Mouse (Mus musculus) R1 (cell line): ENCODE data around the gene Akap8.

ENCODE experiments used
- DNase-seq: peaks from one replicate; pipeline ENCODE4 v3.0.0-alpha.2; 2018; ENCODE audit warnings: low read depth, low spot score

The Akap8 gene

DNA sequence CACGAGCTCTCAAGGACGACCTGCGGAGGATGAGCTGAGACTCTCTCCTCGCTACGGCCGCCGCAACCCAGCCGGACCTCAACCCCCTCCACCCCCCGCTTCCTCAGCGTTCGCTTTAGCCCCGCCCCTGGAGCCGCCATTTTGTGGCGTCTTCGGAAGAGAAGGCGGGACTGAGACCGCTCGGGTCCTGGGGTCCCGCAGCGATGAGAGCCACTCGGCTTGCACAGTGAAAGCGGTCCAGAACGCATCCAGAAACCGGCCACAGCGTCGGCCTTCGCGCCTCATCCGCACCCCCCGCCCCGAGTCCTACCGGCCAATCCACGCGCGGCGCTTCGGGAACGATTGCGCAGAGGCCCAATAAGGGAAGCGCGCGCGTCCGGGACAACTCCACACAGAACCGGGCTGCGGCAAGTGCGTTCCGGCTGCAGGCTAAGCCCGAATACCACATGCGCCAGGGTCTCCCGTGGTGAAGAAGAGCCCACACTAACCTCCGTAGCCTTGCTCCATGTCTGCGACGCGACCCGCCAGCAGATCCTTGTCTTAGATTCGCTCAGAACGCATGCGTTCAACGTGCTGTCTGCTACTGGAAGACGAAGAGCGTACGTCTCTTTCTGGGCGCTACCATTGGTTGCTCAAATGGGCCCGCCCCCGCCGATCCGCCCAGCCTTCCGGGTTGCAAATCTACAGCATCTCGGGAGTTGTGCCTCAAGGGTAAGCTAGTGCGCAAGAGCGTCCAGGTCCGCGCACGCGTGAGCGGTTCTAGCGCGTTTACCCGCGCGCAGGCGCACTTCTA is at the start of gene Akap8:
Gene Akap8, minus strand, starts transcription at position 642 of the 793 bp plus-strand sequence.
- DNase-seq: peak; percentile 100

DNA sequence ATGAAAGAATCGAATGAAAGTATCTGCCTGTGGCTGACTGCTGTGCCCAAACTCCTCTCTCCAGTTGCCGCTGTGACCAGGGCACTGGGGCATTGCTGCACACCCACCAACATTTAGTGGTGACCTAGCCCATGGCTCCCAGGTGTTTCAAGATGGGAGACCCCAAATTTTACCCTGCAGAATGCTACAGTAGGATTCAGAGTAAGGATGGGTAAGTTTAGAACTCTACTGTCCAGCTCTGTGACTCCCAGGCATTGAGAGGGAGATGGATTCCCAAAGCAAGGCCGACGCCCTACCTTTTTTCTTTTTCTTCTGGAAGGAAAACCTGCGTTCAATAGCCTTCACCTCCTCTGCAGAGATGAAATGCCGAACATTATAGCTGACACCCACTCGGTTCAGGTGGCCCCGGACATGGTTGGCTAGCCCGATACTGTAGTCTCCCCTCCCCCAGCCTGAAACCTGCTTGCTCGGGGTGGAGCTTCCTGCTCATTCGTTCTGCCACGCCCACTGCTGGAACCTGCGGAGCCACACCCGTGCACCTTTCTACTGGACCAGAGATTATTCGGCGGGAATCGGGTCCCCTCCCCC is 48.0 kb upstream of the Akap8 start:
- no peak for DNase-seq

DNA sequence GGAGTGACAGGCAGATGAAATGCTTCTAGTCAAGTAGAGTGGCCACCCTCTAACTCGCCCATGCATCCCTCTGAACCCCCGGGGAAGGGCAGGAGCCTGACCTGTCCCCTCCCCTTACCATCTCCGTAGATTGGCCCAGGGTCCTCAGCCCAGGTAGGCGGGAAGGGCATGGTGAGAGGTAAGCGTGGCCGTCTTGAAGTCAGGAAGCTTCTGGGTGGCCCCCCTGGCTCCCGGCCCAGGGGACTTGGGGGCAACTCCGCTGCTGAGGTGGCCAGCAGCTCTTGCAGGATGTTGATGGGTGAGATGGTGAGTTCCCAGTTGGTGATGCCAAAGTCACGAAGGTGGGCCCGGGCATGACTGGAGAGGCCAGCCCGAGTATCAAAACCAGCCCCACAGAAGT is 46.7 kb upstream of the Akap8 start:
- no peak for DNase-seq

DNA sequence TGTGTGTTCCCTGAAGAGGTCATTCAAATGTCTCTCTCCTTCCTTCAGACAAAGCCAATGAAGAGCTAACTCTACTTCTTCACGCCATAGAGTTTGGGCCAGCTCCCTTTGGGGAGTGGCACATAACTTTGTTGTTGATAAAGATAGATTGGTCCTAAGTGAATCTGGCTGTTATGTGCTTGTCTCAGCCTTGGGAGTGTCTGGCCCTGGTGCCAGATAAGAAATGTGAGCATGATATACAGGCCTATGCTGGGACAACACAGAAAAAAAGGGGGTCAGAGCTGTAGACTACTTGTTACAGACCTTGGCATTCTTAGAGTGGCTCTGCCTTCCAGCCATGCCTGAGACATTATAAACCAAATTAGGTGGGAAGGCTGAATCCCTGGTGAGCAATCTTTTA is 44.3 kb upstream of the Akap8 start:
- no peak for DNase-seq

DNA sequence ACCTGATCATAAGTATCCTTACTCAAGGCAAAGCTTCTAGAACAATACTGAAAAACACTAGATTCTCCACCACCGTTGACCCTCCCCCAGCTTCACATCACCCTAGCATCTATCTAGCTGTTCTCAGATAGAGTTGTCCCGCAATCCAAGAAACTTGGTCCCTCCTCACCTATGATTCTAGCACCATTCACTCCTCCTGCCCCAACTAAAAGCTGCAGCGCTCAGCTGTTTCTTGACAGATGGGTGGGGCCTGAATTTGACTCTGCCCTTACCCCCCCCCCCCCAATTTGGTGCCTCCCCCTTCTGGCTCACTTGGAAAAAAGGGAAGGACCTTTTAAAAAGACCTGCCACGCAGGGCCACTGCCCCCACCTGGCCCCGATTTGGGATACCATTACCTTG is 43.8 kb upstream of the Akap8 start:
- peak; percentile 43 for DNase-seq

DNA sequence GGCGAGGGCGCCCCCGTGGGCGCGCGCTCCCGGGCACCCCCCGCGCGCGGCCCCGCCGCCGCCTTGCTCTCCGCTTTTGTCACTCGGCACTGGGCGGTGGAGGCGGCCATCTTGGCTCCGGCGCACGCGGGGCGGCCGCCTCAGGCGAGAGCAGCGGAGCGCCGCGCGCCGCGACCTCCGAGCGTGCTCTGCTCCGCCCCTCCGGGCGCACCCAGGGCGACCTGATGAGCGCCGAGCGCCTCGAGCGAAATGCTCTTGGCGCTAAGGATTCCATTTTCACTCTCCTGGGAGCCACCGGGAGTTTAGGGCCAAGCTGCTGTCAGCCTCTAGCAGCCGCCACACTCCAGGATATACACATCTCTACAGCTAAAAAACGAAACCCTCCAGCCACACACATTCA is 43.3 kb upstream of the Akap8 start:
- peak; percentile 90 for DNase-seq

DNA sequence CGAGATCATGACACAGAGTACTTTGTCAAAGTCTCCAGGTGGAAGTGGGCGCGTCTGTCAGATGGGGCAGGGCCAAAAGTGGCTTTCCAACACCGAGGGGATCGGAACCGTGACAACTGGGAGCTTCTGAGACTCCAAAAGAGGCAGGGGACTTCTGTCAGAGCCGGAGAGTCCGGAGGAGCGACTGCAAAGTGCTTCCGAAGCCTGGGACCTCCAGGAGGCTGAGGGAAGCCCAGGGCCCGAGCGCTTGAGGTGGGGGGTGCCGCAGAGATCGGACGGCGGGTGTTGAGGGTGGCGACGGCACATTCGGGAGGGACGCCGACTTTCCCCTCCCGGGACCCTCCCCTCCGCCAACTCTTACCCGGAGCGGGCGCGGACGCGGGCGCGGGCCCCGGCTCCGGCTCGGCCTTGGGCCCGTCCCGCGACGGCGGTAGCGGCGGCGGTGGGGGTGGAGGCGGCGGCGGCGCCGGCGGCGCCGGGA is 42.8 kb upstream of the Akap8 start:
- peak; percentile 52 for DNase-seq

DNA sequence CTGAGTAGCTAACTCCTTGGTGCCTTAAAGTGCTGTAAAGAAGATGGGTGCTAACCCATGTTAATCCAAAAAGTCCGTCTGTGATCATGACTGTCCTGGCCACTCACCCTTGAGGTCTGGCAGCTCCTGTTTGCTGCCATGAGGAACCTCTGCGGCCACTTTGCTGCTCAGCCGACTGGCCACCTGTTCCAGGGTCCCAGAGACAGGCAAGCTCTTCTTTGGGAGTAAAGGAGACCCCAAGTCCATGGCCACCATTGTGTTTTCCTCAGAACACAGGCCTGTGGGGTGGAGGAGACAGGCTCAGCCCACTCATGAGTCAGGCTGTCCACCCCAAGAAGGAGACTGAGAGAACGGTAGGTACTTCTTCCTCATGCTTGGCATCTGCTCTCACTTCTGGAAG is 41.6 kb upstream of the Akap8 start:
- DNase-seq: no peak

DNA sequence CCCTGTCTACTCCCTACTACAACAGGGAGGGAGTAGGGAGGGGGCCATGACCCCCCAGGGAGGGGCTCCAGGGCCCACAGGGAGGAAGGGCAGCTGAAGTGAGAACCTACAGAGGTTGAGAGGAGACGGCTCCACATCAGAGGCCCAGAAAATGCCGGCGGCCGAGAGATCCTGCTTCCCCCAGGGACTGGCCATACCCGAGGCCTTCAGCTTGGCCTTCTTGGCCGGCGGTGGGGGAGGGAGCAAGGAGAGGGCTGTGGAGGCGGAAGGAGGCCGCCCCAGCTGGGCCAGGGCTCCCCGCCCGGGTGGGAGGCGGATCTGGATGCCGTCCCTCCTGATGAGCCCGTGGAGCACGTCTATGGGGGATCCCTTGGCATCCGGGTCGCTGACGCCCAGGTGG is 38.9 kb upstream of the Akap8 start:
- no peak for DNase-seq

DNA sequence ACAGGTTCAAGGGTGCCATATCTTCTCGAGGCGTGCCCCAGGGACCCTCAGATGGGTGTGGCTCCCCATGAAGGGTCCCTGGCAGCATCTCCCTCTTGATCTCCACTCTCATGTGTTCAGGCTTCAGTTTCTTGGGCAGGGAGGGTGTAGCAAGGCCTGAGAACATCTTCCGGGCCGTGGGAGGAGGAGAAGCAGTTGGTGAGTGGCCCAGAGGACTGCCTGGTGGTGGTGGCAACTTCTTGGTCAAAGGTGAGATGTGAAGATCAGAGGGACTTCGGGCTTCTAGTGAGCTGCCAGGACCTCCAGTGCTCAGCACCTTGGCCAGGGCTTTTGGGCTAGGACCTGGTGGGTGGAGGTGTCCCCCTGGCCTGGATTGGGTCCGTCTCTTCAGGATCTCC is 37.9 kb upstream of the Akap8 start:
- DNase-seq: no peak

DNA sequence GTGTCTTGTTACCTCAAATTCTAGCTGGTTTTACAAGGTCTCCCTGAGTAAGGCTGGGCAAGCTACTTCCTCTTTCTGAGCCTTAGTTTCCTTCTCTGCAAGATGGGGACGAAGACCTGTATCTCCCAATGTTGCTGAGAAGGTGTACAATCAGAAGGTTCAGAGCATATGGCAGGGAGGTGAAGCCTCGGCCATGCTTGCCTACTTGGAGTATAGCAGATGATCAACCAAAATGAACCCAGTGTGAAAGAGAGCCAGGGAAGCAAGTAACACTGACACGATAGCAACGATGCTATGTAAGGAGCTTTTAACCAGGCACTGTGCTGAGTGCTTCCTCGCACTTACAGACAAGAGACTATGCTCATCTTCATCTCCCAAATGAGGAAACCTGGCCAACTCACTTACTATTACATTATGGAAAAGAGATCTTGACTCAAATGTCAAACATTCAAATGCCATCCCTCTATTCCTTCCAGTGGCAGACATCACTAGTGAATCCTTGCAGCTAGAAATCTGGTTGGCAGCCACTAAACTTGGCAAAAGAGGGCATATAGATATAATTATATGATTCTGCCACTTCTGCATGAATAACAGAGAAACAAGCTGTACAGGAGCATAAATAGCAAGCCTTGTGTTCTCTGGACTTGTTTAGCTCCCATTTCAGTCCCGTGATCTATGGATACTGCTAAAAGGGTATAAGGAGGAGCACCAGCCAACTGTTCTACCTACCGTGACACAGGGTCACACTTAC is 37.3 kb upstream of the Akap8 start:
- no peak for DNase-seq

DNA sequence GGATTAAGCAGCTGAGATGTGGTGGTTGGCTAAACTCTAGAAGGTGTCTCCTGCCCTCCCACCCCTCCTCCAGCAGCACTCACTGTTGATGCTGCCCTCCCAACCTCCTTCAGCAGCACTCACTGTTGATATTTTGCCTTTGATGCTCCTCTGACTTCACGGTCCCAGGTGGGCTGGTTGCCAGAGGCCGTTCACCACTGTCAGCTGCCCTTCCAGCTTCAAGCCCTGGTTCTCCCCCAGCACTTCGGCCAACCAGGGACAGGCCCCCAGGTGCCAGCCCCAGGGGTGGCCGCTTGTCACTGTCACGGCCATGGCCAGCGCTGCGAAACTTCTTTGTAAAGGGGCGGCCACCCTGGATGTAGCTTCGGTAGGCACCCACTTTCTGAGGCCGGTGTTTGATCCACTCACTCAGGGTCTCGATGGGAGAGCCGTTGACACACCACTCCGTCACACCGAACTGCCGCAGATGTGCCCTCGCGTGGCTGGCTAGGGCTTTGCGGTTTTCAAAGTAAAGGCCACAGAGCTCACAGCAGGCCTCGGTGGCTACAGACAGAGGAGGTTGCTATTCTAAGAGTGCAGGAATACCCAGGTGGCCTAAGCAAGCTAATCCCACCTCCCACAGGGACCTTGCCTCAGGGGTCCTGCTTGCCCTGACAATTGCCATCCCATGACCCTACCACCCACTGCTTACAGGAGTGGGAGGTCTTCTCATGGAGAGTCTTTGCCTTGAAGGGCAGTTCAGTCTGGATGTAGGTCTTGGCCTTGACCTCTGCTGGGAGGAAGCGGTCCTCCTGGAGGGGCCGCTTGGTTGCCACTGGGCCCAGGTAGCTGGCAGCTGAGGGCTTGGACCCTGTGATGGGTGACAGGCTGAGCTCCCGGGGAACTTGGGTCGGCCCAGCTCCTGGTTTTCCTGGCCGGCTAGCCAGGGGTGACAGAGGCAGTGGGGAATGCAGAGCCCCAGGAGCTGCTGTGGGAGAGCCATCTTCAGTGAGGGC is 36.0 kb upstream of the Akap8 start:
- DNase-seq: peak; percentile 26

DNA sequence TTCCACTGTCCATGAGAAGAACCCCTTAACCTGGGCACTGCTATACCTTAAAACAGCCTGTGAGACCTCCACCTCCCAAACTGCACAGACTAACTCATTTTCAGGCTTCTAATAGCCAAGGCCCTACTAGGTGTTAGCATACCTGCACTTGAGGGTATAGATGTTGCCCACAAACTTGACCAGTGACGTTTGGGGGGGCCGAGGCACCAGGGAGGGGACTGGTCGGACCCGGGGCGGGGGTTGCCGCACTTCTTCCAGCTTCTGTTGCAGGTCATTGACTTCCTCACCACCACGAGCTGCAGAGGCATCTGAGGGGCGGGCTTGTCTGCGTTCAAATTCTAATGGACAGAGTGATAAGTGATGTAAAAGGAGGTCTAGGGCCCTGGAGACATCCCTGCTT is 35.2 kb upstream of the Akap8 start:
- DNase-seq: no peak

DNA sequence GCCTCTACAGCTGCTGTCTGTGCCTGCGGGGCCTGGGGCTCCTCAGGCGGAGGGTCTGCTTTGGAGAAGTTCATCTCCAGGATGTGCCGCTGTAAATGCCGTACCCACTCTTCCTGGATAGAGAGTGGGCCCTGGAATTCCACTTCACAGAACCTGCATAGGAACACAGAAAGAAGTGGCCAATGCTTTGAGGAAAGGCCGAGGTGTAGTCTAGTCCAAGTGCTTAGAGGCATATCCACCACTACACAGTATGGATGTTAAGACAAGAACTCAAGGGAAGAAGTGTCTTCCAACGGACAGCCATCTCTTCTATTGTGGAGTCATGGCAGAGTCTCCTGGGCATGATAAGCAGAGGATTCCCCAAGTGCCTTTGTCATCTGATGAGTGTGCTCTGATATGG is 34.0 kb upstream of the Akap8 start:
- no peak for DNase-seq

DNA sequence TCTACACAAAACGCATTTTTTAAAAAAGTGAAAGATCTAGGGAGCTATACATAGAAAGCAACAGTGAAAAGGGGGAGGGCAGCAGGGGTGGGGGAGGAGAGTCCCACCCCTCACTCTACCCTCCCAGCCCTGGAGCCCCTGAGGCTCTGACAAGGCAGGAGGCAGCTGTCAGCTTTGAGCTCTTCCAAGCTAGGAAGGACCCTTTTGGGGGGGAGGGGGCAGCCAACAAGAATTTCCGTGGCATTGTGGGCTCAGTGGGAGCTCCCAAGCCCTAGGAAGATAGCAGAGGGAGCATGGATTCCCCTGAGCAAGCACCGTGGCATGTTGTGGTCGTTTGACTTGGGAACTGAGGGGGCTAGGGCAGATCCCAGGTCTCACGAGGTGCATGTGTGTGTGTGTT is 33.2 kb upstream of the Akap8 start:
- DNase-seq: no peak

DNA sequence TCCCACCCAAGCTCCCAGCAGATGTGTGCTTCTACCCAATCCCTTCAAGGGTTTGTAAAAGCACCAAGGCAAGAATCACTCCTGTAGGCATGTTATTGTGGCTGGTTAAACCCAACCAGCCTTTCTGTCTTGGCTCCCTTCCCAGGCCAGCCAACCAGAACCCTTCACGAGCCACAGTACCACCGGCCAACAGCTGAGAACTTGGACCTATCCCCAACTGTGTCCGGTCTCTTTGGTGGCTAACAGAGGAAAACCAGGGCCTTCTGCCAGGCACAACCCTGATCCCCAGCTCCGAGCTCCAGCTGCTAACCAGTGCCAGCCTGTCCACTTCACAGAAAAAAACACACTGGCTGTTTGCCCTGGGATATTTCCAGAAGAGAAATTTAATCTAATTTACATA is 32.7 kb upstream of the Akap8 start:
- DNase-seq: no peak

DNA sequence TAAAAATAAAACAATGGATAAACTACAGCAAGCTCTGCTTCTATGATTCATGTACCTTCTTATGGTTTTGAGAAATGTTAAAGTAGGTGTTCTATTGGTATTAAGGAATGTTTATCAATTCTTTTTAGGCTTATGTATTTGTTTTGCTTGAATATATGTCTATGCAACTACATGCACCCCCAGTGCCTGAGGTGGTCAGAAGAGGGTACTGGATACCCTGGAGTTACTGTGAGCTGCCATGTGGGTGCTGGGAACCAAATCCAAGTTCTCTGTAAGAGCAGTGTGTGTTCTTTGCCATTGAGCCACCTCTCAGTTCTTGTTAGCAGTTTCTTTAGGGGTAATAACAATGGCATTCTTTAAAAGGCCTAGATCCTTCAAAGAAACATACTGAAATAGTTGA is 30.7 kb upstream of the Akap8 start:
- DNase-seq: no peak

DNA sequence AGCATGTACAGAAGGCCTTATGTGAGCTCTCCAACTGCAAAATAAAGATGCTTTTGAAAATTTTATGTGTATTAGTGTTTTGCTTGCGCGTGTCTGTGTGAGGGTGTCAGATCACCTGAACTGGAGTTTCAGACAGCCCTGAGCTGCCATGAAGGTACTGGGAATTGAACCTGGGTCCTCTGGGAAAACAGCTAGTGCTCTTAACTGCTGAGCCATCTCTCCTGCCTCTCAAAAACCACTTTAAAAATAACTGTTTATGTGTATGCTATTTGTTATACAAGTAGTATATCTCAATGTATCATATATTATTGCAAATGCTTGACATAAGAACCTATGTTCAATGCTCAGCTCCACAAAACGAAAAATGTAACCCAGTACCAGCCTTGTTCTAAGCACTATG is 30.2 kb upstream of the Akap8 start:
- no peak for DNase-seq

DNA sequence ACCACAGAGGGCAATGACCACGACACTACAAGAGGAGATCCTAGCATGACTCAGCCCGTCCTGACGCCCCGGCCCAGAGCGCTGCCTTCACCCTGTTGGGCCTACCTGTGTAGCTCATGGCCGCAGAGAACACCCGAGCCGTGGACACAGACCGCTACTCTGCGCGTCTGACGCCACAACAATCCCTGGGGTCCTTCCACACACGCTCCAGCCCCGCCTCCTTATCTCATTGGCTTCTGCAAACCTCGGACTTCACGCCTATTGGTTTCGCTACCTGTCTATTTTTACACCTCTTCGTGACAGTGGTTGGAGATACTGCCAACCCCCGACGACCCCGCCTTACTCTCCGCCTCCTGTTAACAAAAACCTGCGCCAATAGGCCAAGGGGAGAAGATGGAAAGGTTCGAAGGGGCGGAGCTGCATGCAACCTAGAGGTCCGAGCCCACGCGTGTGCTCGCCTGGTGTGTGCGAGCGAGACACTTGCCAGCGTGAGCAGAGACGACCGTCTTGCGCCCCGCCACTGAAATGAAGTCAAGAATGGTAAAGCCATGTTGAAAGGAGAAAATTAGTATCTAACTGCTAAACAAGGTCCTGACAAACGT is 29.4 kb upstream of the Akap8 start, which contains the start of gene Akap8l:
Gene Akap8l, minus strand, starts transcription at position 226 of the 602 bp plus-strand sequence.
- DNase-seq: peak; percentile 100

DNA sequence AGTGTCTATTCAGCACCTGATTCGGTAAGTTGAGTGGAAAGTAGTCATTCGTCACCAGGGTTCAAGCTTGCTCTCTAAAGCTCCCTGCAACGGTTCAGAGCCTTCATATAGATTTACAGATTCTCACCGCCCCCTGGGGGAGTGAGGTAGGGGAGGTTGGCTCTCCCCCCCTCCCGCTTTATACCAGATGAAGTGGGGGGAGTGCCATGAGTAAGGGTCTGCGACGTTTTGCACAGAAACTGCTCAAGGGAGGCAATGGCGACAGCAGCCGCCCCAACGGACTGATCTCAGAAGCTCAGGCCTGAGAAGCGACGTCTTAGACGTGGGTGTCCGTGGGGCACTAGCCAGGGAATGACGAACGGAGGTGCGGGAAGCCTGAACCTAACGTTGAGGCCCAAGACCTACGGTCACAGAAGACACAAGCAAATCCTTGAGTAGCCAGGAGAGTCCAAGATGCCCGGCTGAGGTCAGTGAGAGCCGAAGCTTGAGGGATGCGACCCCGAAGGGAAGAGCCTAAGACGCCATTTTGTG is 28.9 kb upstream of the Akap8 start:
- DNase-seq: no peak
